Mouse (Mus musculus): ENCODE measurements around the gene Noxa1. TPM values are rescaled to one million over a fixed set of nuclear protein-coding genes. Genes with fewer than 3 reads are reported as not detected.

Gene Noxa1
- polyA plus RNA-seq, 1 experiment from 2014 or later: 5.6 TPM

DNA sequence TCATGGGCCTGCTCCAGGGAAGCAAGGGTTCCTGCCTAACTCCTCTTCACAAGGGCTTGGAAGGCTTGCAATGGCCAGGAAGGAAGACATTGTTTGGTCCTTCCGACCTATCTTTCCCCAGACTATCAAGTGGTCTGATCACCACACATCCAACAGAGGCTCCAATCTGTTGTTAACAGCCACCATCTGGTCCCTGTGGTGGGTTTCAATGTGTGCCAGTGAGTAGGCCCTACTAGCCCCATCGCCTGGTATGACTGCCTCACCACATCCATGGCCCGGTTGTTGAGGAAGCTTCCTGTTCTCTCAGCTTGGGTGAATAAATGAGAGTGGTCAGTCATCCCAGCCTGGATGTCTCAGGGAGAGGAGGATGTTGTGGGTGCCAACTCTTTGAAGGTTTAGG, 6.3 kb downstream of the Noxa1 start:
- Histone ChIP-seq H3K27ac (no peak overlapping the region), H3K4me1 (replicated peaks) (no peaks in the 10 kb centered on the region), H3K27me3 (replicated peaks) (no peaks in the 10 kb centered on the region), H3K36me3 (no peaks in the 10 kb centered on the region), H3K4me3 (replicated peaks) (no peak overlapping the region), H3K9ac (no peak overlapping the region), H3K4me2 (replicated peaks) (no peak overlapping the region), H3K9me3 (no peaks in the 10 kb centered on the region)
- no peak for ATAC-seq
- WGBS: 85% methylated on average over 3 of the region's 3 CpGs

DNA sequence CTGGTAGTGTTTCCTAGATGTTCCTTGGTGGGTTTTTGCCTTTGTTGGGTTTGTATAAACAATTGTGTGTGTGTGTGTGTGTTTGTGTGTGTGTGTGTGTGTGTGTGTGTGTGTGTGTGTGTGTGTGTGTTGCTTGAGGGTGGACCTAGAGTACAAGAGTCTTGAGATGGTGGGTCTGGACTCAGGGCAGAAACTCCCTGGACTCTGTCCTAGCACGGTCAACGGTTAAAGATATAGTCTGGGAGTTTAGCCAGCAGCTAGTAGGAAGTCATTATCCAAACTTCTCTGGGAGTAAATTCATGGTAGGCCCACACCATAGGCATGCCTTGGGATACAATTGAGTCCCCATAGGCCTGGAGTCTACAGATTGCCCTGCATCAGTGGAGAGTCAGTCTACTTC, 7.1 kb downstream of the Noxa1 start:
- H3K4me1 ChIP-seq (replicated peaks): no peaks in the 10 kb centered on the region
- no peak for ATAC-seq
- H3K4me2 ChIP-seq (replicated peaks): no peak overlapping the region
- no peaks in the 10 kb centered on the region for H3K36me3 ChIP-seq
- H3K27me3 ChIP-seq (replicated peaks): no peaks in the 10 kb centered on the region
- WGBS: 85% methylated on average over 2 of the region's 2 CpGs
- no peak overlapping the region for H3K27ac ChIP-seq
- H3K4me3 ChIP-seq (replicated peaks): no peak overlapping the region
- H3K9ac ChIP-seq: no peak overlapping the region
- no peaks in the 10 kb centered on the region for H3K9me3 ChIP-seq

DNA sequence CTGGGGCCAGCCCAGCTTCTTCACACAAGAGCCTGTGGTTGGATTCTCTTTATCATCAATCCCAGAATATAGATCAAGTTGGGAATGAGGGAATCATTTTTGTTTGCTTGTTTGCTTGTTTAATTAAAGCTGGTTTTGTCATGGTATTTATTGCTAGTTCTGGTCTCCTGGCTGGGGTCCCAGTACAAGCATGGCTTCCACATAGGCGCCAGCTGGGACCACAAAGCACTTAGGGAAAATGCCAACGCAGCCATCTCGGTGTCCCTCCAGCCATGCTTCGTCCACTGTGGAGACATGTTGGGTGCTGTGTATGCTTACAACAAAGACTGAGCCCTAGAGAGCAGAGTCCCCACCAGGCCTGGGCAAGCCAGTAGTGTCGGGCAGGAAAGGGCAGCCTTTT, 9.4 kb downstream of the Noxa1 start:
- Histone ChIP-seq H3K9ac (no peak overlapping the region), H3K9me3 (no peaks in the 10 kb centered on the region), H3K4me1 (replicated peaks) (0 out of 2 replicates have a peak, but pooled peaks cover 4% of the 10 kb centered on the region), H3K4me3 (replicated peaks) (no peak overlapping the region), H3K36me3 (no peaks in the 10 kb centered on the region), H3K27ac (no peak overlapping the region), H3K27me3 (replicated peaks) (no peaks in the 10 kb centered on the region), H3K4me2 (replicated peaks) (no peak overlapping the region)
- WGBS: 89% methylated on average over 5 of the region's 5 CpGs
- ATAC-seq: no peak

DNA sequence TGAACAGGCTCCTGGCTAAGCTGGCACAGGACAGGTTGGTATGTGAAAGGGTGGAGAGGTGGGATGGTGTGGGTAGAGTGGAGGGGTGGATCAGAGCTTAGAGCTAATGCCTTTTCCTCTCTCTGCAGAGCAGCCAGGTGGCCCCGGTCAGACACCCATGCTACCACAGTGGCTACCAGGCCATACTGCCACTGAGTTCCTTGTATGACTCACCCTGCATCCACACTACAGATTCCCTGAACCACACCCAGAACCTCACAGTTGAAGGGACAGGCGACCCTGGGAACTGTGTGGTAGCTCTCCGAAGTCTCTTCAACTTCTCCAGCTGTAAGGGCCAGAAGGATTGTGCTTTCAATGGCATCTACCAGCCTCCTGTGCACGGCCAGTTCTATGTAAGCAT, 11.3 kb downstream of the Noxa1 start:
- H3K4me1 ChIP-seq (replicated peaks): 0 out of 2 replicates have a peak, but pooled peaks cover 4% of the 10 kb centered on the region
- WGBS: 79% methylated on average over 4 of the region's 4 CpGs
- H3K4me3 ChIP-seq (replicated peaks): no peak overlapping the region
- ATAC-seq: peak; percentile 44; the same call in 1 of the 2 replicates
- no peak overlapping the region for H3K9ac ChIP-seq
- no peak overlapping the region for H3K27ac ChIP-seq
- no peaks in the 10 kb centered on the region for H3K27me3 ChIP-seq (replicated peaks)
- no peaks in the 10 kb centered on the region for H3K36me3 ChIP-seq
- no peaks in the 10 kb centered on the region for H3K9me3 ChIP-seq
- H3K4me2 ChIP-seq (replicated peaks): no peak overlapping the region

DNA sequence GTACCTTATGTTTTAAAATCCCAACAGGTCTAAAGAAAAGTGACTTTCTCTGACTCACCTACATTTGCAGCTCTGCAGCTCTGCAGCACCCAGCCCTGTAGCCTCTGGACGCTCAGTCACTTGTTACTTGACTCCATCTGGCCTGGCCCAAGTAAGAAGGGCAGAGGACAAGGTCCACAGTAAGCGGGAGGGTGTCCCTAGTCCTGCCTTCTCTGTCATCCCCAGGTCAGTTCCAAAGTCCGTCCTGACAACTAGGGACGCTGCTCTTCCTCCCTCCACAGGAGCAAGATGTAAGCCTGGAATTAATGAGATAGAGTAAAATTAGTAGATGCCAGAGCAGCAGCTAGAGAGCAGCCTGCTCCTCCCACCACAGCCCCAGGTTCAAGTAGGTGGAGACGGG, 14.9 kb downstream of the Noxa1 start, which contains the start of gene Entpd8:
Entpd8 (plus strand) TSS at position 229 of the 400 bp plus-strand sequence.
- Histone ChIP-seq H3K4me3 (replicated peaks) (peak within 1 kb of the TSS; percentile 13; the same call in 1 of the 2 replicates), H3K9ac (no peak within 1 kb of the TSS), H3K36me3 (no peaks in the 10 kb centered on the region), H3K9me3 (no peaks in the 10 kb centered on the region), H3K4me2 (replicated peaks) (peak within 1 kb of the TSS; percentile 34), H3K27me3 (replicated peaks) (no peaks in the 10 kb centered on the region), H3K27ac (peak within 1 kb of the TSS; percentile 79), H3K4me1 (replicated peaks) (0 out of 2 replicates have a peak, but pooled peaks cover 7% of the 10 kb centered on the region)
- WGBS: 36% methylated on average over 5 of the region's 5 CpGs
- ATAC-seq: peak; percentile 89

DNA sequence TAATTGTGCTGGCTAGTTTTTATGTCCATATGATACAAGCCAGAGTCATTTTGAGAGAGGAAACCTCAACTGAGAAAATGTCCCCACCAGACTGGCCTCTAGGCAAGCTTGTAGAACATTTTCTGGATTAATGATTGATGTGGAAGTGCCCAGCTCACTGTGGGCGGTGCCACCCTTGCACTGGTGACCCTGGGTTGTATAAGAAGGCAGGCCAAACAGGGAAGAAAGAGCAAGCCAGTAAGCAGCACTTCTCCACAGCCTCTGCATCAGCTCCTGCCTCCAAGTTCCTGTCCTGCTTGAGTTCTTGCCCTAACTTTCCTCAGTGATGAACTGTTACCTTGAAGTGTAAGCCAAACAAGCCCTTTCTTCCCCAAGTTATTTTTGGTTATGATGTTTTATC, 16.0 kb downstream of the Noxa1 start:
- Histone ChIP-seq H3K4me1 (replicated peaks) (0 out of 2 replicates have a peak, but pooled peaks cover 7% of the 10 kb centered on the region), H3K27me3 (replicated peaks) (no peaks in the 10 kb centered on the region), H3K27ac (peak overlapping the region; percentile 25; the same call in 1 of the 2 replicates), H3K9me3 (no peaks in the 10 kb centered on the region), H3K4me3 (replicated peaks) (no peak overlapping the region), H3K9ac (no peak overlapping the region), H3K36me3 (no peaks in the 10 kb centered on the region), H3K4me2 (replicated peaks) (no peak overlapping the region)
- WGBS: 50% methylated on average over 1 of the region's 1 CpGs
- peak; percentile 55 for ATAC-seq

DNA sequence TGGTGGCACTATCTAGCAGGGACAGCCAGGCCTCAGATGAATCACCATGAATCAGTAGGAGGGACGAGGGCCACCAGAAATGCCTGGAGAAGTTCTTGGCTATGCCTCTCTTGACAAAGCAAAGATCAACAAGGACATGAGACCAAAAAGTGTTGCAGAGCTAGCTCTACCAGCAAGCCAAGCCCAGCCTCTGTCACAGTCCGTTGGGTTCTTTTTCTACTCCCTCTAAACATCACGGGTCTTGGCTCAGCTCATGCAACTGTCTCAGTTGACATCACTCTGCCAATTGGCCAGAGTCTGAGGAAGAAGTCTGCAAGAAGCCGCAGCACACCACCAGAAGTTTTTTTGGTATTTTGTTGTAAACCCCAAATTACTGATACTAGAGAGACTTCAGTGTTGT, 19.4 kb downstream of the Noxa1 start:
- no peak for ATAC-seq
- H3K27ac ChIP-seq: no peak overlapping the region

DNA sequence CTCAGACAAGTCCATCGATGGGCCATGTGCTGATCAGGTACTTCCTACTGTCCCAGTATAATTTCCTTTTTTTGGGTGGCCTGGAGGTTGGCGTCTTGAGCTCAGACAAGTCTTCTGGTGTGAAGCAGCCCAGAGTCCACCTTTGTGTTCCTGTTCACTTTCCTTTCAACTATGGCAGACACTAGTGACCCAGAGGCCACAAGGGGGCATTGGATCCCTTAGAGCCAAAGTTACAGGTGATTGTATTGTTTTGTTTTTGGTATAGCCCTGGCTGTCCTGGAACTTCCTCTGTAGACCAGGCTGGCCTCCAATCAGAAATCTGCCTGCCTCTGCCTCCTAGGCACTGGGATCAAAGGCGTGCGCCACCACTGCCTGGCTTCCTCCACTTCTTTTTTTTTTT, 22.6 kb downstream of the Noxa1 start:
- Histone ChIP-seq H3K27me3 (replicated peaks) (no peaks in the 10 kb centered on the region), H3K36me3 (no peaks in the 10 kb centered on the region), H3K4me3 (replicated peaks) (no peak overlapping the region), H3K27ac (no peak overlapping the region), H3K9ac (no peak overlapping the region), H3K9me3 (no peaks in the 10 kb centered on the region), H3K4me2 (replicated peaks) (no peak overlapping the region), H3K4me1 (replicated peaks) (0 out of 2 replicates have a peak, but pooled peaks cover 3% of the 10 kb centered on the region)
- 88% methylated on average over 4 of the region's 4 CpGs for WGBS
- no peak for ATAC-seq

More for the DNA sequence above, 19.4 kb downstream of the Noxa1 start:
- no peak overlapping the region for H3K4me2 ChIP-seq (replicated peaks)
- no peaks in the 10 kb centered on the region for H3K9me3 ChIP-seq
- no peaks in the 10 kb centered on the region for H3K27me3 ChIP-seq (replicated peaks)
- H3K36me3 ChIP-seq: no peaks in the 10 kb centered on the region
- 0 out of 2 replicates have a peak, but pooled peaks cover 3% of the 10 kb centered on the region for H3K4me1 ChIP-seq (replicated peaks)
- H3K9ac ChIP-seq: no peak overlapping the region
- H3K4me3 ChIP-seq (replicated peaks): no peak overlapping the region
- 61% methylated on average over 4 of the region's 4 CpGs for WGBS

DNA sequence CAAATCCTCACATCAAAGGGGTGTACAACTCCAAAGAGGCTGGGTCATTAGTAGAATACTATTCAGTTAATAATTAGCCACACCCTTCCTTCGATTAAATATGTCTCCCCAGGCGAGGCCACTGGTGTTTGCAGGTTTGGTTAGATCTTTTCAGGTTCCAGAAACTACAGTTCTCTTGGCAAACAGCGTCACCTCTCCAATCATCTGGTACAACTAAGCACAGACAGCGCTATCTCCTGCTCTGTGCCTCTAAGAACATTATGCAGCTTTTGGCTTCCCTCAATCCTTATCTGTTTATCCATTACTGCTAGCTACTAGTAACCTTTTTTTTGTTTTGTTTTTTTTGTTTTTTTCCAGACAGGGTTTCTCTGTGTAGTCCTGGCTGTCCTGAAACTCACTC, 25.4 kb downstream of the Noxa1 start:
- ATAC-seq: no peak
- H3K4me3 ChIP-seq (replicated peaks): no peak overlapping the region
- H3K9me3 ChIP-seq: no peaks in the 10 kb centered on the region
- H3K27ac ChIP-seq: no peak overlapping the region
- H3K4me2 ChIP-seq (replicated peaks): no peak overlapping the region
- no peaks in the 10 kb centered on the region for H3K36me3 ChIP-seq
- H3K27me3 ChIP-seq (replicated peaks): no peaks in the 10 kb centered on the region
- WGBS: 70% methylated on average over 4 of the region's 4 CpGs
- H3K9ac ChIP-seq: no peak overlapping the region
- no peaks in the 10 kb centered on the region for H3K4me1 ChIP-seq (replicated peaks)

DNA sequence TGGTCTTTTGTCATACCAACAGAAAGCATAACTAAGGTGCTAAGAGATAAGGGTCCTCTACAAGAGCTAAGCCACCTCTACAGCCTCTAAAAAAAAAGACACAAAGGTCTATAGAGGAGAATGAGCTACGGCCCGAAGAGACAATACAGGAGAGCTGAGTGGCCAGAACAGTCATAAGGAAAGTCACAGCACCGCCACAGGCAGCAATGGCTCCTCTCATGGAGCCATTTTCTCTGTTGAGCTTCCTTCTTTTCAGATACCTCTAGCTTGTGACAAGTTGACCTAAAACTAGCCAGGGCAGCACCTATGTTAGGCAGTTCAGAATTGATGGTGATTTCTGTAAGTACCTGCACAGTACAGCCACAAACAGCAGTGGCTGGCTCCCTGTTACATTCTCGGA, 28.4 kb downstream of the Noxa1 start:
- no peaks in the 10 kb centered on the region for H3K9me3 ChIP-seq
- no peak overlapping the region for H3K9ac ChIP-seq
- no peak overlapping the region for H3K4me3 ChIP-seq (replicated peaks)
- H3K36me3 ChIP-seq: no peaks in the 10 kb centered on the region
- H3K4me1 ChIP-seq (replicated peaks): no peaks in the 10 kb centered on the region
- no peak for ATAC-seq
- H3K4me2 ChIP-seq (replicated peaks): no peak overlapping the region
- H3K27me3 ChIP-seq (replicated peaks): no peaks in the 10 kb centered on the region
- no peak overlapping the region for H3K27ac ChIP-seq
- WGBS: 78% methylated on average over 4 of the region's 4 CpGs

DNA sequence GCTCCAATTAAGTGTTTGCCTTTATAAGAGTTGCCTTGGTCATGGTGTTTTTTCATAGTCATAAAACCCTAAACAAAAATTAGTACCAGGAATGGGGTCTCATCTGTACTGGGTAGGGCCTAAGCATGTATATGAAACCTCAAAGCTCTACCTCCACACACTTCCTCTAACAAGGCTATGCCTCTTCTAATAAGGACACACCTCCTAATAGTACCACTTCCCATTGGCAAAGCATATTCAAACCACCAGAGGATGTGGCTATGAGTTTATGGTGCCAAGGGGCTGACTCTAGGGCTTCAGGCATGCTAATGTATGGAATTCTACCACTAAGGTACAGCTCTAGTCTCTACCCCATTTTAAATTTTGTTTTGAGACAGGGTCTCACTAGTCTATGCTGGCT, 29.4 kb downstream of the Noxa1 start:
- H3K9me3 ChIP-seq: no peaks in the 10 kb centered on the region
- H3K27me3 ChIP-seq (replicated peaks): no peaks in the 10 kb centered on the region
- no peak for ATAC-seq
- no peaks in the 10 kb centered on the region for H3K36me3 ChIP-seq
- H3K4me3 ChIP-seq (replicated peaks): no peak overlapping the region
- no peaks in the 10 kb centered on the region for H3K4me1 ChIP-seq (replicated peaks)
- H3K4me2 ChIP-seq (replicated peaks): no peak overlapping the region
- H3K27ac ChIP-seq: no peak overlapping the region
- no peak overlapping the region for H3K9ac ChIP-seq

DNA sequence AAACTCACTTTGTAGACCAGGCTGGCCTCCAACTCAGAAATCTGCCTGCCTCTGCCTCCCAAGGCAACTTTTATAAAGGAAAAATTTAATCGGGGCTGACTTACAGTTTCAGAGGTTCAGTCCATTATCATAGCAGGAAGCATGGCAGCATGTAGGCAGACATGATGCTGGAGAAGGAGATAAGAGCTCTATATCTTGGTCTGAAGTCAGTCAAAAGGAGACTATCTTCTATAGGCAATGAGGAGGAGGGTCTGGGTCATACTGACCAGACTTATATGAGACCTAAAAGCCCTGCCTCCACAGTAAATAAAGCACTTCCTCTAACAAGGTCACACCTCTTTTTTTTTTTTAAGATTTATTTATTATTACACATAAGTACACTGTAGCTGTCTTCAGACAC, 30.7 kb downstream of the Noxa1 start:
- Histone ChIP-seq H3K36me3 (0 out of 2 replicates have a peak, but pooled peaks cover 5% of the 10 kb centered on the region), H3K4me1 (replicated peaks) (no peaks in the 10 kb centered on the region), H3K27me3 (replicated peaks) (no peaks in the 10 kb centered on the region), H3K4me2 (replicated peaks) (no peak overlapping the region), H3K27ac (no peak overlapping the region), H3K4me3 (replicated peaks) (no peak overlapping the region), H3K9me3 (no peaks in the 10 kb centered on the region), H3K9ac (no peak overlapping the region)
- ATAC-seq: no peak
- 86% methylated on average over 1 of the region's 1 CpGs for WGBS

DNA sequence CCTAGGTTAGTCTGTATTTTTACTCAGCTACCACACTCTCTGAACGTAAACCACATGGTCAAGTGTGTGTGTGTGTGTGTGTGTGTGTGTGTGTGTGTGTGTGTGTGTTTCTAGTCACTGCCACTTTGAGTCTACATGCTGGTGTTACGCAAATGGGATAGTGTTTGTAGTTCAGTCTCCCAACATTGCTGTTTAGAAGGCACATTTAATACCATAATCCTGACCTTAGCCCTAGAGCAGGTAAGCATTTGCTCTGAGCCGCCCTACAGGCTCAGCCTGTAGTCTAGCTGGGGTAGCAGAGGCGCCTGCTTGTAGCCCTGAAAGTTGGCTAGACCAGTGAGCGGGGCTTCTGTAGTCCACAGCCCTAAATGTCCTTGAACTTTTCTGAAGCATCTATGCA, 31.4 kb downstream of the Noxa1 start:
- ATAC-seq: no peak
- no peaks in the 10 kb centered on the region for H3K4me1 ChIP-seq (replicated peaks)

More for the DNA sequence above, 31.4 kb downstream of the Noxa1 start:
- Histone ChIP-seq H3K27me3 (replicated peaks) (no peaks in the 10 kb centered on the region), H3K9me3 (no peaks in the 10 kb centered on the region), H3K27ac (no peak overlapping the region), H3K9ac (no peak overlapping the region), H3K36me3 (0 out of 2 replicates have a peak, but pooled peaks cover 5% of the 10 kb centered on the region), H3K4me2 (replicated peaks) (no peak overlapping the region), H3K4me3 (replicated peaks) (no peak overlapping the region)
- 90% methylated on average over 5 of the region's 5 CpGs for WGBS
